Mouse (Mus musculus) brain, adult 10 weeks (tissue): ENCODE data around the gene Ssxb1. TPM values are rescaled to one million over a fixed set of nuclear protein-coding genes. Genes with fewer than 3 reads are reported as not detected.

Experiments used
- polyA plus RNA-seq: library from polyadenylated mRNA; stranded (reverse); fragments of 350-450 nt; fragmentation: Illumina TruSeq; extraction: RNeasy Lipid Tissue Mini Kit (QIAGEN cat#74804); gene quantifications from one replicate; pipeline ENCODE4 v1.2.3, GENCODE M21; 2015; ENCODE audit warnings: low read depth, low replicate concordance

The Ssxb1 gene
- polyA plus RNA-seq: not detected

GRCm38 (mm10) chrX:8413005-8413404 lies at the start of gene Ssxb1:
Gene Ssxb1, plus strand, starts transcription at chrX:8413305.

GRCm38 (mm10) chrX:8366678-8367077 lies 46.4 kb upstream of the Ssxb1 start, which contains the start of gene Ssxb9:
Gene Ssxb9, plus strand, starts transcription at chrX:8366978.

DNA sequence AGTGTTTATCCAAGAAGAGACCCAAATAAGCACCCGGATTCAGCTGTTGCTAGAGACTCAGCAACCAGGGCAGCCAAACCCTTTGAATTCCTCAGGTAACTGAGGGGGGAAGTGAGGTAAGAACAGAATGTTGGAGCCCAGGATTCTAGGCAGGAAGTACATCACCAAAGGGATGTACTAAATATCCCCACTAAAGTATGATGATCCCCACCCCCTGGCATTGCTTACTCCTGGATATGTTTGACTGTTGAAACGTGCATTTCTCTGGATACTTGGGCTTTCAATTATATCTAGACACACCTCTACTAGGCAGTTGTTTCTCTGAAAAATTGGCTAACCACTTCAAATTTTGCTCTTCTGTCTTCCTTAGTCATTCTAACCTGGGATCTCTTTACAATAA lies 48.5 kb downstream of the Ssxb1 start, which contains the start of gene Ssxb2:
Gene Ssxb2, minus strand, starts transcription at position 101 of the 400 bp plus-strand sequence.

Other genes starting within 250 kb of the Ssxb1 start
- 10.9 TPM for gene Tbc1d25, start 237.1 kb upstream of the Ssxb1 start, polyA plus RNA-seq
- 32.3 TPM for gene Ebp, start 219.8 kb upstream of the Ssxb1 start, polyA plus RNA-seq
- 59.8 TPM for gene Porcn, start 206.8 kb upstream of the Ssxb1 start, polyA plus RNA-seq
- gene Ftsj1, start 160.9 kb upstream of the Ssxb1 start, polyA plus RNA-seq: 33.8 TPM
- gene Slc38a5, start 142.2 kb upstream of the Ssxb1 start, polyA plus RNA-seq: 5.4 TPM
- not detected for gene Ssxb10, start 85.9 kb upstream of the Ssxb1 start, polyA plus RNA-seq
- gene Ssxb9, start 46.3 kb upstream of the Ssxb1 start, polyA plus RNA-seq: not detected
- not detected for gene Ssxb2, start 48.4 kb downstream of the Ssxb1 start, polyA plus RNA-seq
- gene Gm14459, start 111.6 kb downstream of the Ssxb1 start, polyA plus RNA-seq: not detected
- not detected for gene Ssxb6, start 134.9 kb downstream of the Ssxb1 start, polyA plus RNA-seq
- not detected for gene Ssxb3, start 178.5 kb downstream of the Ssxb1 start, polyA plus RNA-seq